Mouse (Mus musculus) liver, embryonic 14.5 days (tissue): ENCODE data around the gene Alox12b. TPM values are rescaled to one million over a fixed set of nuclear protein-coding genes. Genes with fewer than 3 reads are reported as not detected.
A peak's percentile ranks its signal among the peaks of the same experiment; 100 is the strongest.

ENCODE experiments used
- ATAC-seq: fragments of 200-750 bp; cut with Nextera tagmentation; 2 replicates; pipeline ENCODE4 v1.8.0; 2017; ENCODE audit warnings: moderate number of reproducible peaks, mild to moderate bottlenecking, moderate library complexity; ENCODE audit not compliant: insufficient read depth
- DNase-seq, 3 experiments: peaks; one replicate each; pipeline ENCODE4 v3.0.0-alpha.2; 2012 to 2013; ENCODE audit warnings: low read depth in 3 of 3, low spot score in 3 of 3
- H3K27ac ChIP-seq: fragments of 300-500 bp; sonication (generic); 2 replicates; pipeline ENCODE4 v1.5.1; 2014; ENCODE audit warnings: moderate library complexity, mild to moderate bottlenecking, control low read depth, inconsistent platforms
- H3K27me3 ChIP-seq: fragments of 300-500 bp; sonication (generic); 2 replicates; pipeline ENCODE4 v1.6.1; 2014; ENCODE audit warnings: mild to moderate bottlenecking, low read length, moderate library complexity; ENCODE audit not compliant: control insufficient read depth, insufficient read depth
- H3K36me3 ChIP-seq: fragments of 300-500 bp; sonication (generic); replicated peaks from 2 replicates; pipeline ENCODE4 v1.6.1; 2014; ENCODE audit warnings: low read depth; ENCODE audit not compliant: control insufficient read depth, insufficient read depth
- H3K4me1 ChIP-seq, 2 experiments: fragments of 200-500 bp in 1 of 2; fragments of 300-500 bp in 1 of 2; sonication (generic) in 1 of 2; replicated peaks; 2 replicates each; pipeline ENCODE4 v1.6.1; 2012 to 2014; ENCODE audit warnings: antibody characterized with exemption in 1 of 2, inconsistent platforms in 1 of 2, low read length in 1 of 2; ENCODE audit not compliant: control insufficient read depth in 2 of 2, insufficient read depth in 2 of 2
- H3K4me2 ChIP-seq: fragments of 300-500 bp; sonication (generic); 2 replicates; pipeline ENCODE4 v1.6.1; 2014; ENCODE audit warnings: low read depth, mild to moderate bottlenecking, control low read depth, moderate library complexity
- H3K4me3 ChIP-seq, 2 experiments: fragments of 200-500 bp in 1 of 2; fragments of 300-500 bp in 1 of 2; sonication (generic) in 1 of 2; 2 replicates each; pipeline ENCODE4 v1.5.1; 2012 to 2014; ENCODE audit warnings: low read depth in 2 of 2, low read length in 2 of 2, mild to moderate bottlenecking in 2 of 2, control low read depth in 1 of 2, inconsistent platforms in 1 of 2, moderate library complexity in 1 of 2; ENCODE audit not compliant: insufficient read depth in 1 of 2
- H3K9ac ChIP-seq: fragments of 300-500 bp; sonication (generic); replicated peaks from 2 replicates; pipeline ENCODE4 v1.6.1; 2014; ENCODE audit warnings: mild to moderate bottlenecking, control low read depth, moderate library complexity
- H3K9me3 ChIP-seq: fragments of 300-500 bp; sonication (generic); 2 replicates; pipeline ENCODE4 v1.6.1; 2016; ENCODE audit warnings: low read length, mixed read lengths; ENCODE audit not compliant: control insufficient read depth
- CTCF ChIP-seq: IDR thresholded peaks from 2 replicates; pipeline ENCODE4 v1.5.1; 2016; ENCODE audit warnings: antibody characterized with exemption, low read depth, control low read depth
- EP300 ChIP-seq: IDR thresholded peaks from 2 replicates; pipeline ENCODE4 v1.6.1; 2016; ENCODE audit warnings: antibody characterized with exemption, low read depth
- WGBS: fragments of 180-500 bp; shearing (Covaris S2); extraction: QIAGEN DNeasy Blood & Tissue Kit; methylation state at CpG from one replicate; pipeline ENCODE4 v1.1.7; 2014; ENCODE audit not compliant: insufficient replicate concordance; 5-methylcytosine and 5-hydroxymethylcytosine counted together
- polyA plus RNA-seq, 2 experiments: library from polyadenylated mRNA; depleted of rRNA in 1 of 2; stranded (reverse) in 1 of 2; unstranded in 1 of 2; fragments of >200 nt; fragmentation: Nextera tagmentation in 1 of 2; extraction: Ambion mirVana in 1 of 2; gene quantifications; 2 replicates each; pipeline versions ENCODE4 v1.2.1 to v1.2.3; 2012 to 2014

Alox12b gene
- polyA plus RNA-seq, 2 experiments: not detected

DNA sequence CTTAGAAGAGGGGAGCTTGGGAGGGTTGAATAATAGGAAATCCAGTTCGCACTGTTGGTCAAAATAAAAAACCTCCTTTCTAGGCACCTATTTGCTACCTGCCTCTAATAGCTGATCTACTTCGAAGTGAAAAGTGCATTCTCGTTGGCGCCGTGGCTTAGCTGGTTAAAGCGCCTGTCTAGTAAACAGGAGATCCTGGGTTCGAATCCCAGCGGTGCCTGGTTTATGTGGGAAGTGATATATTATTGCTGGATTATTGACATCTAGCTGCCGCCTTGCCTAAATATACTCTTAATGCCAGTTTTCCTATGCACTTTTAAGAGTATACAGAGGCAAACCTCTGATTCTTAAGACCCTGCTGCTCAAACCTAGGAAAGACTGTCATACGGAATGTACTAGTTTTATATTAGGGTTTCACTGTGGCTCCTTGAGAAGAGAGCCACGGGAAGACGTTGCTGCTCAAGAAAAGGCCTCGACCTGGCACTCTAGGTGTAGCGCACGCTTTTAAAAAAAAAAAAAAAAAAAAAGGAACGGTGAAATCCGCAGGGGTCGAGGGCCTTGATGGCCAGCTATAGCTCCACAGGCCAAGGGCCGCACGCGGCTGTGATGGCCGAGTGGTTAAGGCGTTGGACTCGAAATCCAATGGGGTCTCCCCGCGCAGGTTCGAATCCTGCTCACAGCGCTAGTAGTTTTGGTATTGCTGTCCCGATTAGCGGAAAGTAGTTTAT, 46.3 kb upstream of the Alox12b start:
- H3K27me3 ChIP-seq: no peaks in the 10 kb centered on the region; the same call in 1 of the 2 replicates
- WGBS: under 1% methylated on average over 30 of the region's 30 CpGs
- ATAC-seq (peak; percentile 81), DNase-seq (peak; percentile 79 to 83 (median 82))
- H3K4me1 ChIP-seq: peaks cover 4 to 17% of the 10 kb centered on the region in 2 experiments
- H3K27ac ChIP-seq: peak overlapping the region; percentile 28; the same call in 1 of the 2 replicates
- H3K9ac ChIP-seq: peak overlapping the region; percentile 50
- TF ChIP-seq CTCF (no peak), EP300 (0 out of 2 replicates have a peak, but pooled peaks have one; percentile 15)
- peak overlapping the region; percentile 58 to 68 for H3K4me3 ChIP-seq
- peak overlapping the region; percentile 75 for H3K4me2 ChIP-seq
- H3K9me3 ChIP-seq: no peaks in the 10 kb centered on the region
- H3K36me3 ChIP-seq: peaks cover under 1% of the 10 kb centered on the region; the same call in 1 of the 2 replicates

DNA sequence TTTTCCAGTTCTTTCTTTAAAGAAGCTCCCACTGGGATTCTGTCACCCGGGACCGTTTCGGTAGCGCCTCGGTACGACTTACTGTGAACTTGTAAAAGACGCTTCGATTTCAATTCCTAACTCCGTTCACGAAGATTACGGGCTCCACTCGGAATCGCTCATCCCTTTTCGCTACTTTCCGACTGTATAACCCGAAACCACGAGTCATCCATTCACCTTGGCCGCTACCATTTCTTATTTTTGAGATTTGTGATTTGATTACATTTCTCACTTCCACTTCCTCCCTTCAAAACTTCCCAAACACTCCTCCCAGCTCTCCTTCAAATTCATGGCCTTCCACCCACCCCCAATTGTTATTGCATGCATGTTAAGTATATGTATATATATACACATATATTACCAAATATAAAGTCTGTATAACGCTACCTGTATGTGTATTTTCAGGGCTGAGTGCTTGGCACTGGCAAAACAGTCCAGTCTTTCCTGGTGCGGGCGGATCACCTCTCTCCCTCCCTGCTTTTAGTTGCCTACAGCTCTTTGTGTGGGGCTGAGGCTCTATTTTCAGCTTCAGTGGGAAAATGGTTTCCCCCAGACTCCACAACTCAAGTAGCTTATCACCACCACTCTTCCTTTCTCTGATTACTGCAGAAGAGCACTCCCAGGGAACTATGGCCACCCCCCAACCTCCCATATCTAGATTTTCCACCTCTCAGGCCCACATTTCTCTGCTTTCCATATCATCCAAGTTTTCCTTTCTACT, 45.6 kb upstream of the Alox12b start:
- peaks cover 4 to 17% of the 10 kb centered on the region in 2 experiments for H3K4me1 ChIP-seq
- peak overlapping the region; percentile 58 to 68 for H3K4me3 ChIP-seq
- no peak overlapping the region for H3K27ac ChIP-seq
- ATAC-seq (no peak), DNase-seq (no peak)
- no peak for TF ChIP-seq EP300
- TF ChIP-seq CTCF: no peak
- 4% methylated on average over 21 of the region's 21 CpGs for WGBS
- no peaks in the 10 kb centered on the region; the same call in 1 of the 2 replicates for H3K27me3 ChIP-seq
- H3K4me2 ChIP-seq: peak overlapping the region; percentile 75
- H3K9ac ChIP-seq: peak overlapping the region; percentile 50
- H3K36me3 ChIP-seq: no peaks in the 10 kb centered on the region; the same call in 1 of the 2 replicates
- no peaks in the 10 kb centered on the region for H3K9me3 ChIP-seq

DNA sequence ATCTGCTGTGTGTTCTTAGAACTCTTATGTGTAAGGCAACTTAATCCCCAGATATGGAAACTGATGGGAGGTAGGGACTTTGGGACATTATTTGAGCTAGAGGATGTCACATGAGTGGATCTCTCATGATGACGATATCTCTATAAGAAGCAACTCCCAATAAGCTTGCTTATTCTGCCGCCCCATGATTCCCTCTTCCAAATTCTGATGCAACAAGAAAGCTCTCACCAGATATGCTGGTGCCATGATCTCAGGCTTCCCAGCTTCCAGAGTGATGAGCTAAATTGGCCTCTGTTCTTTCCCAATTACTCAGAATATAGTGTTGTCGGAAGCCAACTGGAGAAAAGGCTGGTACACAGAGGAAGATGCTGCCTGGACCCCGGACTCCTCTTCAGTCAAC, 44.9 kb upstream of the Alox12b start:
- Histone ChIP-seq H3K27me3 (no peaks in the 10 kb centered on the region; the same call in 1 of the 2 replicates), H3K4me1 (peaks cover 4 to 17% of the 10 kb centered on the region in 2 experiments), H3K4me2 (peak overlapping the region; percentile 75), H3K4me3 (no peak overlapping the region), H3K36me3 (no peaks in the 10 kb centered on the region; the same call in 1 of the 2 replicates), H3K9ac (no peak overlapping the region; the same call in 1 of the 2 replicates), H3K9me3 (no peaks in the 10 kb centered on the region), H3K27ac (no peak overlapping the region)
- ATAC-seq (no peak), DNase-seq (no peak)
- WGBS: 44% methylated on average over 4 of the region's 4 CpGs
- TF ChIP-seq CTCF: no peak
- no peak for TF ChIP-seq EP300

DNA sequence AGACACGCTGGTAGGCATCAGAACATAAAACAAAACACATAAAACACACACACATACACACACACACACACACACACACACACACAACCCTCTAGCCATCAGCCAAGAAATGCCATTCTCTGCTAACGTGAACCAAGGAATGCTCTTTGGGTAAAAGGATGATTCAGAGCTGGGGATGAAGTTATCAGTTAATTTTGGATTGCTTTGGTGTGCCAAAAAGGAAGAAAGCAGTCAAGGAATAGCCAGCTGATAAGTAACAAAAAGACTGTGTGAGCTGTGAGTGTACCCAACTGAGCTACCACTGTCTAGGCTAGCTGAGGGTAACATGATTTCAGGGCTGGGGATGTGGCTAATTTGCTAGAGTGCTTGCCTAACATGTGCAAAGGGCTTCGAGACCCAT, 42.8 kb upstream of the Alox12b start:
- WGBS: 43% methylated on average over 3 of the region's 3 CpGs
- Histone ChIP-seq H3K4me3 (no peak overlapping the region), H3K27me3 (no peaks in the 10 kb centered on the region; the same call in 1 of the 2 replicates), H3K4me1 (peaks cover 7 to 27% of the 10 kb centered on the region in 2 experiments), H3K4me2 (no peak overlapping the region), H3K27ac (no peak overlapping the region), H3K36me3 (no peaks in the 10 kb centered on the region), H3K9ac (no peak overlapping the region), H3K9me3 (no peaks in the 10 kb centered on the region)
- DNase-seq: no peak
- no peak for ATAC-seq
- TF ChIP-seq CTCF (no peak), EP300 (no peak)

DNA sequence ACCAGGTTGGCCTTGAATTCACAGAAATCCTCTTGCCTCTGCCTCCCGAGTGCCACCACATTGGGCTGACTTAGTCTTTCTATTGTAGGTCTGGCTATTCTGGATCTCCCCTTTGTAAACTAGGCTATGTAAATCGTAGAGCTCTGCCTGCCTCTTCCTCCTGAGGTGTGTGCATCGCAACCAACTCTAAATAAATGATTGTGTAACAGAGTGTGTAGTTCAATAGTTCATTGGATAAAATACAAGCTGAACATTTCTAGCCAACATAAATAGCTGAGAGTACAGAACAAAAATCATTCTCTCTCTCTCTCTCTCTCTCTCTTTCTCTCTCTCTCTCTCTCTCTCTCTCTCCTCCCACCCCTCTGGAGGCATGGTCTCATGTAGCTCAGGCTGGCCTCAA, 42.2 kb upstream of the Alox12b start:
- TF ChIP-seq EP300 (no peak), CTCF (no peak)
- Histone ChIP-seq H3K36me3 (no peaks in the 10 kb centered on the region), H3K4me3 (no peak overlapping the region), H3K27me3 (peaks cover 2% of the 10 kb centered on the region; the same call in 1 of the 2 replicates), H3K9me3 (no peaks in the 10 kb centered on the region), H3K4me1 (peaks cover 9 to 31% of the 10 kb centered on the region in 2 experiments), H3K9ac (no peak overlapping the region), H3K27ac (no peak overlapping the region), H3K4me2 (no peak overlapping the region)
- WGBS: 61% methylated on average over 3 of the region's 3 CpGs
- no peak for ATAC-seq
- no peak for DNase-seq
